Mouse (Mus musculus) brain, embryonic 14.5 days (tissue): Measurements from ENCODE around the gene Gjc1.

Experiments used
- CTCF ChIP-seq: fragments of 200-500 bp; IDR thresholded peaks from 2 replicates; pipeline ENCODE4 v1.5.1; 2012; ENCODE audit warnings: inconsistent platforms, mild to moderate bottlenecking, moderate library complexity, borderline replicate concordance; ENCODE audit not compliant: insufficient read depth, insufficient read length; ENCODE audit errors: extremely low read depth
- POLR2A ChIP-seq: fragments of 200-500 bp; IDR thresholded peaks from 2 replicates; pipeline ENCODE4 v1.6.1; 2012; ENCODE audit warnings: mild to moderate bottlenecking, inconsistent platforms, borderline replicate concordance; ENCODE audit not compliant: poor library complexity, insufficient read depth, insufficient read length, severe bottlenecking; ENCODE audit errors: extremely low read depth

- TF ChIP-seq CTCF (no peak), POLR2A (no peak)
These were observed 47.4 kb downstream of the Gjc1 start for GRCm38 (mm10) chr11:102771916-102772714.
